Mouse (Mus musculus): Measurements from ENCODE around the gene Prnp. TPM values are rescaled to one million over a fixed set of nuclear protein-coding genes. Genes with fewer than 3 reads are reported as not detected.

Prnp gene
- polyA plus RNA-seq, 1 experiment from 2014 or later, result 43.6 TPM

GRCm38 (mm10) chr2:131935390-131936105 is 25.8 kb downstream of the Prnp start:
- H3K4me2 ChIP-seq, result no peak overlapping the region
- 81% methylated on average over 10 of the region's 10 CpGs for WGBS
- no peaks in the 10 kb centered on the region for H3K9me3 ChIP-seq
- H3K4me3 ChIP-seq (replicated peaks), result no peak overlapping the region
- no peak overlapping the region for H3K9ac ChIP-seq (replicated peaks)
- no peaks in the 10 kb centered on the region for H3K27me3 ChIP-seq
- no peak for ATAC-seq (ENCODE audit: insufficient number of reproducible peaks, insufficient read depth, low FRiP score, low TSS enrichment, low read depth)
- H3K36me3 ChIP-seq, result peaks cover 14% of the 10 kb centered on the region; the same call in 1 of the 2 replicates
- peaks cover 9% of the 10 kb centered on the region; the same call in 1 of the 2 replicates for H3K4me1 ChIP-seq (replicated peaks)
- H3K27ac ChIP-seq, result no peak overlapping the region

- H3K4me3 ChIP-seq (replicated peaks), result no peak overlapping the region
- H3K9ac ChIP-seq (replicated peaks), result no peak overlapping the region
- no peak overlapping the region for H3K27ac ChIP-seq
- no peaks in the 10 kb centered on the region for H3K9me3 ChIP-seq
- 97% methylated on average over 10 of the region's 10 CpGs for WGBS
- H3K27me3 ChIP-seq, result no peaks in the 10 kb centered on the region
- no peak for ATAC-seq (ENCODE audit: insufficient number of reproducible peaks, insufficient read depth, low FRiP score, low TSS enrichment, low read depth)
- H3K4me1 ChIP-seq (replicated peaks), result peaks cover 9% of the 10 kb centered on the region; the same call in 1 of the 2 replicates
- H3K36me3 ChIP-seq, result peaks cover 14% of the 10 kb centered on the region; the same call in 1 of the 2 replicates
- H3K4me2 ChIP-seq, result no peak overlapping the region
Measured at GRCm38 (mm10) chr2:131936410-131936809, 26.7 kb downstream of the Prnp start.

- Histone ChIP-seq H3K27me3 (no peaks in the 10 kb centered on the region), H3K27ac (no peak overlapping the region), H3K4me2 (no peak overlapping the region), H3K4me3 (replicated peaks) (no peak overlapping the region), H3K9me3 (no peaks in the 10 kb centered on the region), H3K4me1 (replicated peaks) (no peaks in the 10 kb centered on the region), H3K36me3 (peaks cover 14% of the 10 kb centered on the region; the same call in 1 of the 2 replicates), H3K9ac (replicated peaks) (no peak overlapping the region)
- no peak for ATAC-seq (ENCODE audit: insufficient number of reproducible peaks, insufficient read depth, low FRiP score, low TSS enrichment, low read depth)
- WGBS, result 48% methylated on average over 8 of the region's 8 CpGs
Measured at GRCm38 (mm10) chr2:131939404-131940111, 29.8 kb downstream of the Prnp start.

GRCm38 (mm10) chr2:131940506-131940905 is 30.8 kb downstream of the Prnp start:
- H3K4me3 ChIP-seq (replicated peaks), result no peak overlapping the region
- no peak overlapping the region for H3K27ac ChIP-seq
- ATAC-seq (ENCODE audit: insufficient number of reproducible peaks, insufficient read depth, low FRiP score, low TSS enrichment, low read depth), result no peak
- WGBS, result 85% methylated on average over 3 of the region's 3 CpGs
- peaks cover 14% of the 10 kb centered on the region; the same call in 1 of the 2 replicates for H3K36me3 ChIP-seq
- no peaks in the 10 kb centered on the region for H3K4me1 ChIP-seq (replicated peaks)
- H3K9me3 ChIP-seq, result no peaks in the 10 kb centered on the region
- no peak overlapping the region for H3K9ac ChIP-seq (replicated peaks)
- H3K4me2 ChIP-seq, result no peak overlapping the region
- no peaks in the 10 kb centered on the region for H3K27me3 ChIP-seq

- Histone ChIP-seq H3K36me3 (peaks cover 11% of the 10 kb centered on the region; the same call in 1 of the 2 replicates), H3K27ac (no peak overlapping the region), H3K4me2 (no peak overlapping the region), H3K4me3 (replicated peaks) (no peak overlapping the region), H3K4me1 (replicated peaks) (no peaks in the 10 kb centered on the region), H3K9ac (replicated peaks) (no peak overlapping the region), H3K27me3 (no peaks in the 10 kb centered on the region), H3K9me3 (no peaks in the 10 kb centered on the region)
- ATAC-seq (ENCODE audit: insufficient number of reproducible peaks, insufficient read depth, low FRiP score, low TSS enrichment, low read depth), result no peak
- 65% methylated on average over 6 of the region's 6 CpGs for WGBS
Measured at GRCm38 (mm10) chr2:131941501-131941900, 31.8 kb downstream of the Prnp start.

- no peak overlapping the region for H3K9ac ChIP-seq (replicated peaks)
- no peaks in the 10 kb centered on the region for H3K9me3 ChIP-seq
- H3K4me3 ChIP-seq (replicated peaks), result no peak overlapping the region
- no peak overlapping the region for H3K4me2 ChIP-seq
- ATAC-seq (ENCODE audit: insufficient number of reproducible peaks, insufficient read depth, low FRiP score, low TSS enrichment, low read depth), result no peak
- no peaks in the 10 kb centered on the region for H3K36me3 ChIP-seq
- no peak overlapping the region for H3K27ac ChIP-seq
- H3K4me1 ChIP-seq (replicated peaks), result no peaks in the 10 kb centered on the region; the same call in 1 of the 2 replicates
- 29% methylated on average over 1 of the region's 1 CpGs for WGBS
- 0 out of 2 replicates have a peak, but pooled peaks cover 4% of the 10 kb centered on the region for H3K27me3 ChIP-seq
Measured at GRCm38 (mm10) chr2:131944370-131944769, 34.6 kb downstream of the Prnp start.

GRCm38 (mm10) chr2:131945225-131945624 is 35.5 kb downstream of the Prnp start:
- no peaks in the 10 kb centered on the region for H3K9me3 ChIP-seq
- no peaks in the 10 kb centered on the region; the same call in 1 of the 2 replicates for H3K4me1 ChIP-seq (replicated peaks)
- no peak for ATAC-seq (ENCODE audit: insufficient number of reproducible peaks, insufficient read depth, low FRiP score, low TSS enrichment, low read depth)
- no peak overlapping the region for H3K4me3 ChIP-seq (replicated peaks)
- no peak overlapping the region for H3K9ac ChIP-seq (replicated peaks)
- peaks cover 4% of the 10 kb centered on the region; the same call in 1 of the 2 replicates for H3K27me3 ChIP-seq
- WGBS, result 87% methylated on average over 8 of the region's 8 CpGs
- H3K27ac ChIP-seq, result no peak overlapping the region
- H3K4me2 ChIP-seq, result no peak overlapping the region
- no peaks in the 10 kb centered on the region for H3K36me3 ChIP-seq

GRCm38 (mm10) chr2:131945765-131946164 is 36.0 kb downstream of the Prnp start:
- no peak for ATAC-seq (ENCODE audit: insufficient number of reproducible peaks, insufficient read depth, low FRiP score, low TSS enrichment, low read depth)
- Histone ChIP-seq H3K4me3 (replicated peaks) (no peak overlapping the region), H3K27ac (no peak overlapping the region), H3K9me3 (no peaks in the 10 kb centered on the region), H3K4me2 (no peak overlapping the region), H3K36me3 (no peaks in the 10 kb centered on the region), H3K4me1 (replicated peaks) (peaks cover 4% of the 10 kb centered on the region), H3K9ac (replicated peaks) (no peak overlapping the region), H3K27me3 (peaks cover 10% of the 10 kb centered on the region; the same call in 1 of the 2 replicates)
- 87% methylated on average over 6 of the region's 6 CpGs for WGBS

GRCm38 (mm10) chr2:131946351-131946750 is 36.6 kb downstream of the Prnp start:
- Histone ChIP-seq H3K36me3 (no peaks in the 10 kb centered on the region), H3K4me1 (replicated peaks) (peaks cover 5% of the 10 kb centered on the region), H3K4me3 (replicated peaks) (no peak overlapping the region), H3K9ac (replicated peaks) (no peak overlapping the region), H3K9me3 (no peaks in the 10 kb centered on the region), H3K27ac (no peak overlapping the region), H3K4me2 (no peak overlapping the region), H3K27me3 (peaks cover 11% of the 10 kb centered on the region; the same call in 1 of the 2 replicates)
- no peak for ATAC-seq (ENCODE audit: insufficient number of reproducible peaks, insufficient read depth, low FRiP score, low TSS enrichment, low read depth)
- 86% methylated on average over 16 of the region's 16 CpGs for WGBS

GRCm38 (mm10) chr2:131948156-131948555 is 38.4 kb downstream of the Prnp start:
- Histone ChIP-seq H3K27ac (no peak overlapping the region), H3K4me2 (no peak overlapping the region), H3K9me3 (no peaks in the 10 kb centered on the region), H3K27me3 (peaks cover 29% of the 10 kb centered on the region), H3K4me3 (replicated peaks) (no peak overlapping the region), H3K9ac (replicated peaks) (no peak overlapping the region), H3K36me3 (no peaks in the 10 kb centered on the region), H3K4me1 (replicated peaks) (peaks cover 14% of the 10 kb centered on the region)
- ATAC-seq (ENCODE audit: insufficient number of reproducible peaks, insufficient read depth, low FRiP score, low TSS enrichment, low read depth), result no peak
- 81% methylated on average over 3 of the region's 3 CpGs for WGBS

- Histone ChIP-seq H3K36me3 (no peaks in the 10 kb centered on the region), H3K4me1 (replicated peaks) (peaks cover 18% of the 10 kb centered on the region), H3K27me3 (peaks cover 38% of the 10 kb centered on the region), H3K4me2 (no peak overlapping the region), H3K4me3 (replicated peaks) (no peak overlapping the region), H3K9me3 (no peaks in the 10 kb centered on the region), H3K27ac (no peak overlapping the region), H3K9ac (replicated peaks) (no peak overlapping the region)
- 73% methylated on average over 11 of the region's 11 CpGs for WGBS
- ATAC-seq (ENCODE audit: insufficient number of reproducible peaks, insufficient read depth, low FRiP score, low TSS enrichment, low read depth), result no peak
Measured at GRCm38 (mm10) chr2:131948916-131949639, 39.4 kb downstream of the Prnp start.

Measured in limb, embryonic 12.5 days (tissue).